Mouse (Mus musculus) limb, embryonic 14.5 days (tissue): ENCODE results near the gene Sema5a. TPM values are rescaled to one million over a fixed set of nuclear protein-coding genes. Genes with fewer than 3 reads are reported as not detected.

Experiments
- ATAC-seq: fragments of 200-750 bp; cut with Nextera tagmentation; 2 replicates; pipeline ENCODE4 v1.8.0; 2017; ENCODE audit warnings: low read depth, moderate number of reproducible peaks, moderate TSS enrichment; ENCODE audit not compliant: low FRiP score
- DNase-seq: peaks from one replicate; pipeline ENCODE4 v3.0.0-alpha.2; 2015; ENCODE audit warnings: low spot score
- H3K27ac ChIP-seq: fragments of 300-500 bp; sonication (generic); replicated peaks from 2 replicates; pipeline ENCODE4 v1.5.1; 2014; ENCODE audit warnings: low read depth, mild to moderate bottlenecking, low read length, moderate library complexity, mixed read lengths
- H3K27me3 ChIP-seq: fragments of 300-500 bp; sonication (generic); 2 replicates; pipeline ENCODE4 v1.6.1; 2014; ENCODE audit warnings: low read length, mixed read lengths; ENCODE audit not compliant: control insufficient read depth, insufficient read depth
- H3K36me3 ChIP-seq: fragments of 300-500 bp; sonication (generic); 2 replicates; pipeline ENCODE4 v1.6.1; 2014; ENCODE audit warnings: mild to moderate bottlenecking, low read length, moderate library complexity, mixed read lengths; ENCODE audit not compliant: control insufficient read depth, insufficient read depth
- H3K4me1 ChIP-seq: fragments of 300-500 bp; sonication (generic); 2 replicates; pipeline ENCODE4 v1.6.1; 2014; ENCODE audit warnings: antibody characterized with exemption, low read length, mixed read lengths; ENCODE audit not compliant: control insufficient read depth, insufficient read depth
- H3K4me2 ChIP-seq: fragments of 300-500 bp; sonication (generic); replicated peaks from 2 replicates; pipeline ENCODE4 v1.6.1; 2014; ENCODE audit warnings: low read depth, mild to moderate bottlenecking, low read length, moderate library complexity; ENCODE audit not compliant: severe bottlenecking
- H3K4me3 ChIP-seq: fragments of 300-500 bp; sonication (generic); replicated peaks from 2 replicates; pipeline ENCODE4 v1.5.1; 2014; ENCODE audit warnings: low read length
- H3K9ac ChIP-seq: fragments of 300-500 bp; sonication (generic); 2 replicates; pipeline ENCODE4 v1.6.1; 2014; ENCODE audit warnings: mild to moderate bottlenecking, low read depth, low read length, moderate library complexity; ENCODE audit not compliant: severe bottlenecking
- H3K9me3 ChIP-seq: fragments of 300-500 bp; sonication (generic); 2 replicates; pipeline ENCODE4 v1.6.1; 2016; ENCODE audit warnings: low read length; ENCODE audit not compliant: control insufficient read depth
- POLR2A ChIP-seq: fragments of 200-500 bp; IDR thresholded peaks from 2 replicates; pipeline ENCODE4 v1.8.0; 2012; ENCODE audit warnings: inconsistent platforms, mild to moderate bottlenecking, moderate library complexity, borderline replicate concordance; ENCODE audit not compliant: insufficient read depth, insufficient read length; ENCODE audit errors: extremely low read depth
- WGBS: fragments of 180-500 bp; shearing (Covaris S2); extraction: QIAGEN DNeasy Blood & Tissue Kit; methylation state at CpG from one replicate; pipeline ENCODE4 v1.1.7; 2014; 5-methylcytosine and 5-hydroxymethylcytosine counted together
- polyA plus RNA-seq, 2 experiments: library from polyadenylated mRNA; depleted of rRNA in 1 of 2; stranded (reverse) in 1 of 2; unstranded in 1 of 2; fragments of >200 nt; fragmentation: Nextera tagmentation in 1 of 2; extraction: Ambion mirVana in 1 of 2; gene quantifications; 2 replicates each; pipeline versions ENCODE4 v1.2.1 to v1.2.3; 2012 to 2014

The Sema5a gene
- polyA plus RNA-seq, 2 experiments = 33.0 to 36.6 TPM

DNA sequence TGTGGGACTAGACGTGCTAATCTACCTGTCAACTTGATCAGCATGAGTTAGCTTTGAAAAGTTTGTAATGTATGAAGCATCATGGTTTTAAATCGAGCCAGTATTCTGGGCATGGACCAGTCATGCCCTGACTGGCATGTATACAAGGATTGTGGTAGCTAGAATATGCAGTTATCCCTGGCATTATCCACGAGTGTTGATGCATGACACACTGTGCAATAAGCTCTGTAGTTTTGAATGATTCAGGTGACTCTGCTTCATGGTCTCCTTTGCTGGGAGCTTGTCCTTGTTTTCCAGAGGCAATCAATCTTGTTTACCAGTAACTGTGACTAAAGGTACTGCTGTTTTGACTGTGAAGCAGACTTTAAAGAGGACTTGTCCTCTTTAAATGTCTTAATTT is 293.5 kb downstream of the Sema5a start:
- H3K9ac ChIP-seq = no peak overlapping the region
- H3K4me3 ChIP-seq = no peak overlapping the region
- no peaks in the 10 kb centered on the region for H3K36me3 ChIP-seq
- no peak for TF ChIP-seq POLR2A
- DNase-seq = no peak
- WGBS = 76% methylated on average over 3 of the region's 3 CpGs
- no peaks in the 10 kb centered on the region for H3K27me3 ChIP-seq
- no peak for ATAC-seq
- H3K4me2 ChIP-seq = no peak overlapping the region
- H3K4me1 ChIP-seq = no peaks in the 10 kb centered on the region; the same call in 1 of the 2 replicates
- H3K9me3 ChIP-seq = no peaks in the 10 kb centered on the region
- no peak overlapping the region for H3K27ac ChIP-seq

DNA sequence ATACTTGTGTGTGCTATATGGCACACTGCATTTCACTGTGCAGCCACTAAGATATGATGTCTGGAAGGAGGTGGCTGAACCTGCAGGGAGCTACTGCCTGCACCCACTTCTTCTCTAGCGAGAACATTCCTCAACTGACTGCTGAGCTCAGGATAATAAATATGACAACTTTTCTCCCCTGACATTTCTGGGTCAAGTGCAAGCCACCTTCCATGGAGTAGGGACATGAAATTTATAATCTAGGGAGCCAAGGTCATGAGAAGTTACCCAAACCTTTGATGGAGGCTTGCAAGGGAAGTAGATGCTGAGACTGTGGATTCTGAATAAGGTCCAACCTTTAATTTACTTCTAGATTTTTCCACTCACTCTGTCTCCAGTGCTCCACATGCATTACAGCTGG is 298.1 kb downstream of the Sema5a start:
- Histone ChIP-seq H3K36me3 (0 out of 2 replicates have a peak, but pooled peaks cover 4% of the 10 kb centered on the region), H3K27ac (no peak overlapping the region), H3K9me3 (no peaks in the 10 kb centered on the region), H3K27me3 (no peaks in the 10 kb centered on the region), H3K9ac (no peak overlapping the region), H3K4me1 (no peaks in the 10 kb centered on the region), H3K4me3 (no peak overlapping the region), H3K4me2 (no peak overlapping the region)
- TF ChIP-seq POLR2A = no peak
- 54% methylated on average over 1 of the region's 1 CpGs for WGBS
- DNase-seq (no peak), ATAC-seq (no peak)

DNA sequence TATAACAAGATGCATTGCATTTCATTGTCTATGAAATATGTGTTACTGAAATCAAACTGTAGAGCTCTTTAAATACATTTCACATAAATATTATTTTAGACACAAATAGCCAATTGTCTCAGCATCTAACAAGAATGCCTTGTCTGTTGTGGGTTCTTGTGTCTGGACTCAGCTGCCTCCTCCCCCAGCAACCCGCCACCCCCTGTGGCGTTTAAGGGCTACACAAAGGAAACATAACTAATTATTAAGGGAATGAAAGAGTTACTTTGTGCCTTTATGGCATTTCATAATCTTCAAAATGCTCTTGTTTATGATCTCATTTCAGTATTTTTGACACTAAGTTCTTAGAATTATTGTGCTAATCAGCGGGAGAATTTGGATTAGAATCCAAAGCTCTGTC is 298.6 kb downstream of the Sema5a start:
- TF ChIP-seq POLR2A = no peak
- WGBS = 82% methylated on average over 3 of the region's 3 CpGs
- no peaks in the 10 kb centered on the region for H3K4me1 ChIP-seq
- H3K27me3 ChIP-seq = no peaks in the 10 kb centered on the region
- H3K27ac ChIP-seq = no peak overlapping the region
- H3K9me3 ChIP-seq = no peaks in the 10 kb centered on the region
- H3K4me3 ChIP-seq = no peak overlapping the region
- H3K4me2 ChIP-seq = no peak overlapping the region
- no peak for DNase-seq
- no peak overlapping the region for H3K9ac ChIP-seq
- no peak for ATAC-seq
- H3K36me3 ChIP-seq = 0 out of 2 replicates have a peak, but pooled peaks cover 4% of the 10 kb centered on the region

DNA sequence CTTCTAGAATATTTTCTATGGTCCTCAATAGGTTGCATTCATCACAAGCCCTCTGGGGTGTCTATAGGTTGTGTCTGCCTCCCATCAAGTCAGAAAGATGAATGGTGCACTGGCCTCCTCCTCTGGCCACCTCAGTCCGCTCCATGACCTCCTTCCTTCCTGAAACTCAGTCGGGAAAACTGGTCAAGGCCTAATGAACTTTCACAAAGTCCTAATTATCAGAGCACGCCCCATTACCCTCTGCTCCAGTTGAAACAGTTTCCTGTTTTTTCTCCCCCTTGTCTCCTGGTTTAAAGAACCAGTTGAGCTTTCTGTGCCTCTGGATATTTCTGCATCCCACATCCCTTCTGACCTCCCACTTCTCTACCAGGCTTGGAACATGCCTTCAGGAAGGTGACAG is 300.8 kb downstream of the Sema5a start:
- H3K4me1 ChIP-seq = no peaks in the 10 kb centered on the region
- H3K36me3 ChIP-seq = 0 out of 2 replicates have a peak, but pooled peaks cover 8% of the 10 kb centered on the region
- WGBS = 60% methylated on average over 3 of the region's 3 CpGs
- no peak overlapping the region for H3K4me2 ChIP-seq
- DNase-seq (no peak), ATAC-seq (no peak)
- H3K9ac ChIP-seq = no peak overlapping the region
- no peak for TF ChIP-seq POLR2A
- H3K9me3 ChIP-seq = no peaks in the 10 kb centered on the region
- H3K4me3 ChIP-seq = no peak overlapping the region
- no peaks in the 10 kb centered on the region for H3K27me3 ChIP-seq
- H3K27ac ChIP-seq = no peak overlapping the region

DNA sequence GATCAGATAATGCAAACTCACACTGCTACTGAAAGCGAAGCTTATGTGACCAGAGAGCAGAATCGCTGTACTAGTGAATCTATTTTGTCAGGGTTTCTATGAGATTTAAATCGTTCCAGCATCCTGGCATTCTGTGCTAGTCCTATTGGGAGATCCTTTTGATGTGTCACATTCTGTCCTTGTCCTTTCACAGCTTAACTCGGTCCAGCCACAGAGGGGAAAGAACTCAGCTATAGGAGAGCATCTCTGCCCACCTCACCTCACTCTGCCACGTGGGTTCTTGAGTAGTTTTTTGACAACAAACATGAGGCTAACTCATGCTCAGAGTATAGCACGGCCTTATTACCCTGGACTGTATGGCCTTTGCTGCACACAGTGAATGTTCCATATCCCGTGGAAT is 302.1 kb downstream of the Sema5a start:
- no peak overlapping the region for H3K4me3 ChIP-seq
- no peak for DNase-seq
- no peak overlapping the region for H3K27ac ChIP-seq
- 86% methylated on average over 7 of the region's 7 CpGs for WGBS
- no peak for TF ChIP-seq POLR2A
- no peak overlapping the region for H3K9ac ChIP-seq
- H3K36me3 ChIP-seq = peaks cover 8% of the 10 kb centered on the region; the same call in 1 of the 2 replicates
- no peak overlapping the region for H3K4me2 ChIP-seq
- H3K9me3 ChIP-seq = no peaks in the 10 kb centered on the region
- ATAC-seq = no peak
- H3K27me3 ChIP-seq = no peaks in the 10 kb centered on the region
- no peaks in the 10 kb centered on the region for H3K4me1 ChIP-seq

DNA sequence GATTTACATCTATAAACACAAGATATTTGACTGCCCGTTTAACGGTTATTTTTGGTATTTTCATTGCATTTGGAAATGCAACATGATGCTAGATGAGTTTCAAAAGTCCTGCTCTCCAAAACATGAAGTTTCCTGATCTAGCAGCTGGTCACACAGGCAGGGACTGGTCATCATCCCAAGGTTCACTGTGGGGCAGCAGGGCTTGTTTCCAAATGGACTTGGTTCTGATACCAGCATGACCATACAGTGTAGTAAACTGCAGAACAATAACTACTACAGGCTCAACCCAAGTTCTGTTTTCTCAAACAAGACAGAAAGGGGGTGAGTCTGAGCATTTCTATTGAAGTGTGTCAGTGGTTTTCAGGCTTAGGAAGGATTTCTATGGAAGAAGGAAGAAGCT is 314.3 kb downstream of the Sema5a start:
- H3K4me3 ChIP-seq = no peak overlapping the region
- no peak overlapping the region for H3K27ac ChIP-seq
- ATAC-seq (no peak), DNase-seq (no peak)
- no peak overlapping the region for H3K4me2 ChIP-seq
- H3K36me3 ChIP-seq = no peaks in the 10 kb centered on the region
- H3K9ac ChIP-seq = no peak overlapping the region
- TF ChIP-seq POLR2A = no peak
- WGBS = 96% methylated on average over 2 of the region's 2 CpGs
- no peaks in the 10 kb centered on the region for H3K9me3 ChIP-seq
- H3K4me1 ChIP-seq = peaks cover 8% of the 10 kb centered on the region; the same call in 1 of the 2 replicates
- no peaks in the 10 kb centered on the region for H3K27me3 ChIP-seq
